Mouse (Mus musculus) C2C12 (cell line): Measurements from ENCODE around the gene Tenm4.

Experiments used
- CTCF ChIP-seq: IDR thresholded peaks from one replicate; pipeline ENCODE4 v1.5.1; 2011; ENCODE audit not compliant: control insufficient read depth, insufficient read depth, insufficient read length
- MAX ChIP-seq: IDR thresholded peaks from one replicate; pipeline ENCODE4 v1.6.1; 2011; ENCODE audit warnings: mild to moderate bottlenecking, control low read depth

- TF ChIP-seq CTCF, result no peak
- TF ChIP-seq MAX, result no peak
Measured at GRCm38 (mm10) chr7:96426954-96427353, 255.9 kb downstream of the Tenm4 start.
